Mouse (Mus musculus) forebrain, postnatal 0 days (tissue): ENCODE results near the gene Samd4b. TPM values are rescaled to one million over a fixed set of nuclear protein-coding genes. Genes with fewer than 3 reads are reported as not detected.

ENCODE experiments used
- ATAC-seq: fragments of 200-750 bp; cut with Nextera tagmentation; 2 replicates; pipeline ENCODE4 v1.8.0; 2017; ENCODE audit warnings: mild to moderate bottlenecking, moderate library complexity
- DNase-seq: peaks from one replicate; pipeline ENCODE4 v3.0.0-alpha.2; 2015
- H3K27ac ChIP-seq: fragments of 300-500 bp; sonication (generic); 2 replicates; pipeline ENCODE4 v1.5.1; 2014; ENCODE audit warnings: low read depth, mild to moderate bottlenecking, antibody characterized with exemption, low read length, moderate library complexity, mixed read lengths
- H3K27me3 ChIP-seq: fragments of 300-500 bp; sonication (generic); 2 replicates; pipeline ENCODE4 v1.6.1; 2014; ENCODE audit warnings: mild to moderate bottlenecking, low read length, mixed read lengths; ENCODE audit not compliant: insufficient read depth
- H3K36me3 ChIP-seq: fragments of 300-500 bp; sonication (generic); 2 replicates; pipeline ENCODE4 v1.6.1; 2014; ENCODE audit warnings: mild to moderate bottlenecking, moderate library complexity; ENCODE audit not compliant: insufficient read depth
- H3K4me1 ChIP-seq: fragments of 300-500 bp; sonication (generic); 2 replicates; pipeline ENCODE4 v1.6.1; 2014; ENCODE audit warnings: antibody characterized with exemption; ENCODE audit not compliant: insufficient read depth
- H3K4me2 ChIP-seq: fragments of 300-500 bp; sonication (generic); 2 replicates; pipeline ENCODE4 v1.6.1; 2014; ENCODE audit warnings: low read depth, mild to moderate bottlenecking, moderate library complexity
- H3K4me3 ChIP-seq: fragments of 300-500 bp; sonication (generic); 2 replicates; pipeline ENCODE4 v1.5.1; 2014; ENCODE audit warnings: low read depth, low read length, mixed read lengths
- H3K9ac ChIP-seq: fragments of 300-500 bp; sonication (generic); 2 replicates; pipeline ENCODE4 v1.6.1; 2014; ENCODE audit warnings: mild to moderate bottlenecking
- H3K9me3 ChIP-seq: fragments of 300-500 bp; sonication (generic); 2 replicates; pipeline ENCODE4 v1.6.1; 2016; ENCODE audit warnings: low read length
- CTCF ChIP-seq: sonication (generic); IDR thresholded peaks from 2 replicates; pipeline ENCODE4 v1.5.1; 2016; ENCODE audit warnings: antibody characterized with exemption, control low read depth, low read depth
- WGBS: fragments of 180-500 bp; shearing (Covaris S2); extraction: QIAGEN DNeasy Blood & Tissue Kit; methylation state at CpG from one replicate; pipeline ENCODE4 v1.1.7; 2014; 5-methylcytosine and 5-hydroxymethylcytosine counted together
- polyA plus RNA-seq: library from polyadenylated mRNA; unstranded; fragments of >200 nt; fragmentation: Nextera tagmentation; extraction: Ambion mirVana; gene quantifications from 2 replicates; pipeline ENCODE4 v1.2.1, GENCODE M21; 2015
- total RNA-seq: library from RNA; depleted of rRNA; stranded (reverse); fragments of >200 nt; gene quantifications from 2 replicates; pipeline ENCODE4 v1.2.3, GENCODE M21; 2014

The Samd4b gene
- total and polyA plus RNA-seq, 2 experiments from 2014 or later, result 23.3 to 49.1 TPM

- H3K9me3 ChIP-seq, result no peaks in the 10 kb centered on the region
- H3K9ac ChIP-seq, result no peak overlapping the region
- no peaks in the 10 kb centered on the region for H3K4me1 ChIP-seq
- no peak overlapping the region for H3K4me3 ChIP-seq
- no peak overlapping the region for H3K27ac ChIP-seq
- H3K36me3 ChIP-seq, result peaks cover 50% of the 10 kb centered on the region
- H3K4me2 ChIP-seq, result no peak overlapping the region
- DNase-seq, result no peak
- no peak for TF ChIP-seq CTCF
- no peak for ATAC-seq
- no peaks in the 10 kb centered on the region for H3K27me3 ChIP-seq
- WGBS, result 97% methylated on average over 2 of the region's 2 CpGs
Measured at GRCm38 (mm10) chr7:28419416-28419815, 178.5 kb downstream of the Samd4b start.

GRCm38 (mm10) chr7:28418096-28418670 lies 179.8 kb downstream of the Samd4b start:
- no peak for TF ChIP-seq CTCF
- Histone ChIP-seq H3K27ac (no peak overlapping the region), H3K4me2 (no peak overlapping the region), H3K9me3 (no peaks in the 10 kb centered on the region), H3K36me3 (peaks cover 56% of the 10 kb centered on the region), H3K9ac (no peak overlapping the region), H3K4me3 (no peak overlapping the region), H3K4me1 (no peaks in the 10 kb centered on the region), H3K27me3 (no peaks in the 10 kb centered on the region)
- 63% methylated on average over 8 of the region's 8 CpGs for WGBS
- DNase-seq, result peak; percentile 15
- ATAC-seq, result peak; percentile 66

- H3K9ac ChIP-seq, result no peak overlapping the region
- H3K27me3 ChIP-seq, result no peaks in the 10 kb centered on the region
- DNase-seq (no peak), ATAC-seq (no peak)
- H3K27ac ChIP-seq, result no peak overlapping the region
- H3K4me3 ChIP-seq, result no peak overlapping the region
- TF ChIP-seq CTCF, result peak; percentile 34
- no peaks in the 10 kb centered on the region for H3K4me1 ChIP-seq
- peaks cover 56% of the 10 kb centered on the region for H3K36me3 ChIP-seq
- no peak overlapping the region for H3K4me2 ChIP-seq
- H3K9me3 ChIP-seq, result no peaks in the 10 kb centered on the region
Measured at GRCm38 (mm10) chr7:28417368-28417767, 180.6 kb downstream of the Samd4b start.

- no peak overlapping the region for H3K4me3 ChIP-seq
- no peak overlapping the region for H3K4me2 ChIP-seq
- no peaks in the 10 kb centered on the region for H3K27me3 ChIP-seq
- WGBS, result 86% methylated on average over 4 of the region's 4 CpGs
- no peaks in the 10 kb centered on the region for H3K9me3 ChIP-seq
- DNase-seq (no peak), ATAC-seq (no peak)
- H3K36me3 ChIP-seq, result peaks cover 62% of the 10 kb centered on the region
- H3K27ac ChIP-seq, result no peak overlapping the region
- no peaks in the 10 kb centered on the region for H3K4me1 ChIP-seq
- TF ChIP-seq CTCF, result no peak
- H3K9ac ChIP-seq, result no peak overlapping the region
Measured at GRCm38 (mm10) chr7:28412826-28413225, 185.1 kb downstream of the Samd4b start.

- Histone ChIP-seq H3K4me2 (no peak overlapping the region), H3K4me1 (no peaks in the 10 kb centered on the region), H3K9me3 (no peaks in the 10 kb centered on the region), H3K27ac (no peak overlapping the region), H3K9ac (no peak overlapping the region), H3K27me3 (no peaks in the 10 kb centered on the region), H3K4me3 (no peak overlapping the region), H3K36me3 (peaks cover 73% of the 10 kb centered on the region)
- ATAC-seq (no peak), DNase-seq (no peak)
- TF ChIP-seq CTCF, result no peak
- WGBS, result 90% methylated on average over 3 of the region's 3 CpGs
Measured at GRCm38 (mm10) chr7:28410841-28411475, 187.0 kb downstream of the Samd4b start.

GRCm38 (mm10) chr7:28401942-28402341 lies 196.0 kb downstream of the Samd4b start:
- 85% methylated on average over 3 of the region's 3 CpGs for WGBS

GRCm38 (mm10) chr7:28401030-28401429 lies 196.9 kb downstream of the Samd4b start:
- DNase-seq (no peak), ATAC-seq (no peak)
- Histone ChIP-seq H3K9me3 (no peaks in the 10 kb centered on the region), H3K9ac (no peak overlapping the region), H3K27me3 (no peaks in the 10 kb centered on the region), H3K4me3 (no peak overlapping the region), H3K4me1 (no peaks in the 10 kb centered on the region), H3K27ac (no peak overlapping the region), H3K36me3 (peaks cover 96% of the 10 kb centered on the region), H3K4me2 (no peak overlapping the region)
- TF ChIP-seq CTCF, result no peak
- WGBS, result 100% methylated on average over 1 of the region's 1 CpGs

More at GRCm38 (mm10) chr7:28401942-28402341, 196.0 kb downstream of the Samd4b start:
- H3K36me3 ChIP-seq, result peaks cover 96% of the 10 kb centered on the region
- no peak overlapping the region for H3K9ac ChIP-seq
- no peaks in the 10 kb centered on the region for H3K4me1 ChIP-seq
- TF ChIP-seq CTCF, result no peak
- H3K4me3 ChIP-seq, result no peak overlapping the region
- no peaks in the 10 kb centered on the region for H3K9me3 ChIP-seq
- DNase-seq (no peak), ATAC-seq (no peak)
- no peak overlapping the region for H3K4me2 ChIP-seq
- no peaks in the 10 kb centered on the region for H3K27me3 ChIP-seq
- no peak overlapping the region for H3K27ac ChIP-seq
